In the genomic region with DNA sequence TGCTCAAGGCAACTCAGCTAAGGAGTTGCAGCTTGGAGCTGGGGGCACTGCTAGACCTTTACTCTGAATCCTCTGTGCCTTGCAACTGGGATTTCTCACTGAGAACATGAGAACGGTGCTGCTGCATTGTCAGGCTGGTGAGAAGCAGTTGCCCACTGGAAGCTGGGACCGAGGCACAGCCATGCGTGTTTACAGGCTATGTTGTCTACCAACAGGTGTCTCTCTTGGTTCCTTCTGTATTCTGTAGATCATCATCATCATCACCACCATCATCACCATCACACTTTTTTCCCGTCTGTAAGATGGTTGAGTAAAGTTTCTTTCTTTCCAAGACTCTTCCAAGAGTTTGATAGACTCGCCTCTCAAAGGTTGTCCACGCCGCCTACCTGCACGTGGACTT, we compare ENCODE assay signal across 8 mouse cellular contexts. TPM values are rescaled to one million over a fixed set of nuclear protein-coding genes. Genes with fewer than 3 reads are reported as not detected.
DNase-seq lines count a peak whose midpoint lies in the region; ATAC-seq and TF ChIP-seq lines count a peak whose summit lies in the region.

A gene (plus strand): TSS at position 301 of the 400 bp plus-strand sequence.

- H3K79me2 ChIP-seq in liver, adult 2 months (ENCODE audit: control insufficient read depth, insufficient read depth, low read length) = no peaks in the 10 kb centered on the region; the same call in 1 of the 2 replicates

- H3K4me2 ChIP-seq in heart, embryonic 15.5 days = no peak within 1 kb of the TSS
- no peak within 1 kb of the TSS for H3K4me2 ChIP-seq in neural tube, embryonic 13.5 days

- no peak within 1 kb of the TSS for H3K4me3 ChIP-seq in liver, adult 2 months (ENCODE audit: insufficient read depth, low read depth, low read length)
- no peak within 1 kb of the TSS for H3K4me3 ChIP-seq in embryonic facial prominence, embryonic 10.5 days
- no peak within 1 kb of the TSS for H3K4me3 ChIP-seq in heart, embryonic 15.5 days
- H3K4me3 ChIP-seq in neural tube, embryonic 13.5 days = no peak within 1 kb of the TSS

- no peak for TF ChIP-seq POLR2A in liver, adult 2 months (IDR thresholded peaks at IDR 0.05; ENCODE audit: extremely low read depth, insufficient read depth, low read length)

- peaks cover 13% of the 10 kb centered on the region for H3K4me1 ChIP-seq in liver, adult 2 months (ENCODE audit: control insufficient read depth, insufficient read depth, low read length)
- peaks cover 10% of the 10 kb centered on the region for H3K4me1 ChIP-seq in embryonic facial prominence, embryonic 10.5 days
- H3K4me1 ChIP-seq in heart, embryonic 15.5 days (replicated peaks) = peaks cover 14% of the 10 kb centered on the region
- H3K4me1 ChIP-seq in neural tube, embryonic 13.5 days (replicated peaks) = no peaks in the 10 kb centered on the region; the same call in 1 of the 2 replicates

- no peak for DNase-seq in liver, adult 2 months (ENCODE audit: extremely low read depth, low read depth, low spot score)
- DNase-seq in liver = no peak
- DNase-seq in embryonic facial prominence, embryonic 10.5 days (ENCODE audit: low spot score) = no peak
- DNase-seq in left cerebral cortex, postnatal 36 days (ENCODE audit: low spot score in 2 of 2) = no peak
- no peak for DNase-seq in yolk sac, embryonic 10.5 days (ENCODE audit: low spot score)
- no peak for DNase-seq in kidney, adult 18-20 months

- no peaks in the 10 kb centered on the region for H3K27me3 ChIP-seq in liver, adult 2 months (ENCODE audit: control insufficient read depth, insufficient read depth, low read length)
- no peaks in the 10 kb centered on the region for H3K27me3 ChIP-seq in embryonic facial prominence, embryonic 10.5 days (replicated peaks; ENCODE audit: low read depth, poor library complexity, severe bottlenecking)
- H3K27me3 ChIP-seq in heart, embryonic 15.5 days = no peaks in the 10 kb centered on the region
- no peaks in the 10 kb centered on the region for H3K27me3 ChIP-seq in neural tube, embryonic 13.5 days

- WGBS in liver, adult 2 months = 97% methylated on average over 8 of the region's 8 CpGs
- 91% methylated on average over 8 of the region's 8 CpGs for WGBS in embryonic facial prominence, embryonic 10.5 days
- WGBS in heart, embryonic 15.5 days = 92% methylated on average over 8 of the region's 8 CpGs
- 96% methylated on average over 8 of the region's 8 CpGs for WGBS in neural tube, embryonic 13.5 days

- intact Hi-C loops in left cerebral cortex, postnatal 36 days (cut with DNase I) = loop anchor here (5.0 to 10.0 kb wide), 2 partner anchors 153 to 185 kb away; no protein-coding TSS in a partner anchor

- H3K9ac ChIP-seq in liver, adult 2 months (ENCODE audit: low read depth, low read length) = no peak within 1 kb of the TSS
- H3K9ac ChIP-seq in heart, embryonic 15.5 days = no peak within 1 kb of the TSS
- H3K9ac ChIP-seq in neural tube, embryonic 13.5 days = no peak within 1 kb of the TSS

- no peaks in the 10 kb centered on the region for H3K9me3 ChIP-seq in embryonic facial prominence, embryonic 10.5 days
- no peaks in the 10 kb centered on the region for H3K9me3 ChIP-seq in heart, embryonic 15.5 days (replicated peaks)
- no peaks in the 10 kb centered on the region for H3K9me3 ChIP-seq in neural tube, embryonic 13.5 days

- no peak for ATAC-seq in heart, embryonic 15.5 days (replicated peaks; ENCODE audit: insufficient number of reproducible peaks, insufficient read depth, low FRiP score, low read depth)
- no peak for ATAC-seq in neural tube, embryonic 13.5 days (ENCODE audit: low read depth)

- TF ChIP-seq CTCF in liver, adult 2 months (IDR thresholded peaks at IDR 0.05; ENCODE audit: low read depth, low read length) = no peak

- H3K36me3 ChIP-seq in liver, adult 2 months (ENCODE audit: control insufficient read depth, insufficient read depth, low read length) = no peaks in the 10 kb centered on the region
- H3K36me3 ChIP-seq in embryonic facial prominence, embryonic 10.5 days (replicated peaks) = no peaks in the 10 kb centered on the region
- H3K36me3 ChIP-seq in heart, embryonic 15.5 days = no peaks in the 10 kb centered on the region
- no peaks in the 10 kb centered on the region for H3K36me3 ChIP-seq in neural tube, embryonic 13.5 days

- H3K27ac ChIP-seq in liver, adult 2 months (replicated peaks; ENCODE audit: insufficient read depth, low read depth, low read length) = no peak within 1 kb of the TSS
- no peak within 1 kb of the TSS for H3K27ac ChIP-seq in embryonic facial prominence, embryonic 10.5 days (replicated peaks)
- no peak within 1 kb of the TSS for H3K27ac ChIP-seq in heart, embryonic 15.5 days
- H3K27ac ChIP-seq in neural tube, embryonic 13.5 days (replicated peaks) = no peak within 1 kb of the TSS

RNA-seq across cellular contexts. Expression of the gene that starts here (rescaled TPM):
- total RNA-seq in liver, adult 2 months (2014; rRNA removed) = 14.7 and 20.6 TPM in 2 replicates
- 27.5 and 29.6 TPM in 2 replicates for polyA plus RNA-seq in liver, adult 2 months (2012; rRNA removed)
- 251 and 270 TPM in 2 replicates for polyA plus RNA-seq in embryonic facial prominence, embryonic 10.5 days (2016; fragmentation: Nextera tagmentation; extraction: Ambion mirVana)
- 258 and 293 TPM in 2 replicates for polyA plus RNA-seq in heart, embryonic 15.5 days (2015; fragmentation: Nextera tagmentation; extraction: Ambion mirVana)
- 100 to 1,000 TPM; 228 to 236 TPM for total RNA-seq in left cerebral cortex, postnatal 36 days (2021)
- polyA plus RNA-seq in neural tube, embryonic 13.5 days (2015; fragmentation: Nextera tagmentation; extraction: Ambion mirVana) = 381 and 389 TPM in 2 replicates

Comparison
In these comparisons a context has a peak if more than half of its experiments do, and no peak if none do; other contexts are left out.
1. RNA of the gene that starts here (total RNA-seq): 228 to 236 TPM in left cerebral cortex, postnatal 36 days; 14.7 to 20.6 TPM in liver, adult 2 months; every median in the first group is over 10 times any median in the second.